8 mouse cellular contexts compared by ENCODE assay signal in the genomic region with DNA sequence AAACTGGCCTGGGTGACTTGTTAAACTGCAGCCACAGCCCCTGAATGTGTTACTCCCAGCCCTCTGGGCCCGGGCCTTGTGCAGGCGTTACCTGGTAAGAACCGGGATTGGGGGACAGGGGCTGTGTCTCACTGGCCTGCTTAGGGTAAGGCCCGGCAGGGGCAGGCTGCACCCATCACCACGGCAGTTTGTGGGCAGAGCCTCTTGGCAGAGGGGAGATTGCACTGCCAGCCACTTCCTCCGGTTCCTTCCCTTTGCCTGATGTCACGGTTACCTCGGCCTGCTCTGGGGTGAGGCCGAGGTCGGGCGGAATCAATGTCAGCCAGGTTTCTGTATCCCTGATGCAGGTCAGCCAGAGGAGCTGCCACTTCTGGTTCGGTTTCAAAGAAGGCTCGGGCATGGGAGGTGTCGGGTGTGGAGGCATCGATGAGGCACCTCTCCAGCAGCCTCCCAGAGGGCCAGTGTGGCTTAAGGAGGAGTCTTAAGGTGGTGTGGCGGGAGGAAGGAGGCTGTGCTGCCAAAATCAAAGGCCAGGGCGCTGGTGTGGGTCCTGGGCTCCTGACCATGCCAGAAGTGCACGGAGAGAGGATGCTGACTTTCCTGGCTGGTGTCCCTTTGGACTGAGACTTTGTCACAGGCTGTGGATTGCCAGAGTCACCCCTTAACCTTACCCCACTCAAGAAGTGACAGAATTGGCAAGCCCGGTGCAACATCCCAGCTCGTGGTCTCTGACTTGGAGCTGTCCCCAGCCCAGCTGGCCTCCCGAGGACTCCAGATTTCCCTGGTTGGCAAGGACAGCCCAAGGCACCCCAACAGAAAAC. TPM values are rescaled to one million over a fixed set of nuclear protein-coding genes. Genes with fewer than 3 reads are reported as not detected.
A peak's percentile ranks its signal among the peaks of the same experiment; 100 is the strongest.
DNase-seq lines count a peak whose midpoint lies in the region; ATAC-seq and TF ChIP-seq lines count a peak whose summit lies in the region.

No protein-coding gene starts in this region.

- H3K4me2 ChIP-seq in hindbrain, postnatal 0 days (ENCODE audit: low read depth, low read length), result no peak overlapping the region

- no peak for TF ChIP-seq CTCF in hindbrain, postnatal 0 days (IDR thresholded peaks at IDR 0.05; ENCODE audit: low read depth)

- intact Hi-C loops in left cerebral cortex, postnatal 14 days (cut with DNase I), result no loop called here

- H3K4me1 ChIP-seq in embryonic facial prominence, embryonic 10.5 days, result peaks cover 22% of the 10 kb centered on the region
- H3K4me1 ChIP-seq in hindbrain, postnatal 0 days (ENCODE audit: insufficient read depth, low read length), result no peaks in the 10 kb centered on the region

- H3K9ac ChIP-seq in hindbrain, postnatal 0 days (replicated peaks; ENCODE audit: low read length), result no peak overlapping the region

- 73% methylated on average over 21 of the region's 21 CpGs for WGBS in embryonic facial prominence, embryonic 10.5 days
- 57% methylated on average over 21 of the region's 21 CpGs for WGBS in hindbrain, postnatal 0 days

- H3K36me3 ChIP-seq in embryonic facial prominence, embryonic 10.5 days (replicated peaks), result peaks cover 13% of the 10 kb centered on the region; the same call in 1 of the 2 replicates
- H3K36me3 ChIP-seq in hindbrain, postnatal 0 days (ENCODE audit: insufficient read depth, low read length), result peaks cover 6% of the 10 kb centered on the region; the same call in 1 of the 2 replicates

- ATAC-seq in hindbrain, postnatal 0 days, result peak; percentile 56

- no peaks in the 10 kb centered on the region for H3K27me3 ChIP-seq in embryonic facial prominence, embryonic 10.5 days (replicated peaks; ENCODE audit: low read depth, poor library complexity, severe bottlenecking)
- no peaks in the 10 kb centered on the region for H3K27me3 ChIP-seq in hindbrain, postnatal 0 days (ENCODE audit: insufficient read depth, low read length)

- H3K27ac ChIP-seq in embryonic facial prominence, embryonic 10.5 days (replicated peaks), result peak overlapping the region; percentile 24; the same call in 1 of the 2 replicates
- H3K27ac ChIP-seq in hindbrain, postnatal 0 days, result no peak overlapping the region

- no peak overlapping the region for H3K4me3 ChIP-seq in embryonic facial prominence, embryonic 10.5 days
- no peak overlapping the region for H3K4me3 ChIP-seq in hindbrain, postnatal 0 days (ENCODE audit: low read length)

- DNase-seq in ovary, adult 18-20 months (ENCODE audit: low spot score), result peak; percentile 39
- DNase-seq in ovary, postnatal 10 days (ENCODE audit: low spot score), result no peak
- DNase-seq in embryonic facial prominence, embryonic 10.5 days (ENCODE audit: low spot score), result no peak
- peak; percentile 61 for DNase-seq in hindbrain, postnatal 0 days (ENCODE audit: low spot score)
- DNase-seq in natural killer cell, adult 2 months (ENCODE audit: low spot score in 2 of 2), result peak; percentile 28 to 46
- no peak for DNase-seq in urinary bladder, adult 18-20 months (ENCODE audit: low spot score in 2 of 2)
- no peak for DNase-seq in urinary bladder, postnatal 25 days (ENCODE audit: low spot score)
- no peak for DNase-seq in left cerebral cortex, postnatal 14 days (ENCODE audit: low spot score in 2 of 2)

- no peaks in the 10 kb centered on the region for H3K9me3 ChIP-seq in embryonic facial prominence, embryonic 10.5 days
- no peaks in the 10 kb centered on the region for H3K9me3 ChIP-seq in hindbrain, postnatal 0 days (ENCODE audit: low read length)

RNA-seq across cellular contexts. Expression of a gene that starts 31.0 kb away (rescaled TPM):
- polyA plus RNA-seq in embryonic facial prominence, embryonic 10.5 days (2016; fragmentation: Nextera tagmentation; extraction: Ambion mirVana), result 0.15 and 0.48 TPM in 2 replicates
- total RNA-seq in hindbrain, postnatal 0 days (2014; rRNA removed), result 11.2 and 15.4 TPM in 2 replicates
- 0.68 and 0.89 TPM in 2 replicates for polyA plus RNA-seq in hindbrain, postnatal 0 days (2015; fragmentation: Nextera tagmentation; extraction: Ambion mirVana)
- total RNA-seq in left cerebral cortex, postnatal 14 days (2021), result 10 to 100 TPM; 45.5 to 68.8 TPM

RNA-seq across cellular contexts. Expression of a gene that starts 56.6 kb away (rescaled TPM):
- 2.4 and 2.6 TPM in 2 replicates for polyA plus RNA-seq in embryonic facial prominence, embryonic 10.5 days (2016; fragmentation: Nextera tagmentation; extraction: Ambion mirVana)
- 0.54 TPM in 1 of 2 replicates, not detected in the other for total RNA-seq in hindbrain, postnatal 0 days (2014; rRNA removed)
- 1.0 and 1.5 TPM in 2 replicates for polyA plus RNA-seq in hindbrain, postnatal 0 days (2015; fragmentation: Nextera tagmentation; extraction: Ambion mirVana)
- total RNA-seq in left cerebral cortex, postnatal 14 days (2021), result under 1 TPM in 1 of 2 experiments, not detected in 1; 0.88 TPM

Comparison
In these comparisons a context has a peak if more than half of its experiments do, and no peak if none do; other contexts are left out.
1. DNase-seq: peak in ovary, adult 18-20 months (single experiment), hindbrain, postnatal 0 days (single experiment) and natural killer cell, adult 2 months (2 of 2); none in ovary, postnatal 10 days (single experiment), embryonic facial prominence, embryonic 10.5 days (single experiment), urinary bladder, adult 18-20 months (0 of 2), urinary bladder, postnatal 25 days (single experiment) and left cerebral cortex, postnatal 14 days (0 of 2).